Mouse (Mus musculus) forebrain, embryonic 16.5 days (tissue): Measurements from ENCODE around the gene Gm42742. TPM values are rescaled to one million over a fixed set of nuclear protein-coding genes. Genes with fewer than 3 reads are reported as not detected.

ENCODE experiments used
- ATAC-seq: fragments of 200-750 bp; cut with Nextera tagmentation; 2 replicates; pipeline ENCODE4 v1.8.0; 2017; ENCODE audit warnings: mild to moderate bottlenecking, moderate library complexity
- H3K27ac ChIP-seq: fragments of 300-500 bp; sonication (generic); 2 replicates; pipeline ENCODE4 v1.5.1; 2014; ENCODE audit warnings: low read length, control low read depth
- H3K27me3 ChIP-seq: fragments of 300-500 bp; sonication (generic); replicated peaks from 2 replicates; pipeline ENCODE4 v1.6.1; 2014; ENCODE audit warnings: low read length; ENCODE audit not compliant: control insufficient read depth, insufficient read depth
- H3K36me3 ChIP-seq: fragments of 300-500 bp; sonication (generic); 2 replicates; pipeline ENCODE4 v1.6.1; 2014; ENCODE audit not compliant: control insufficient read depth, insufficient read depth
- H3K4me1 ChIP-seq: fragments of 300-500 bp; sonication (generic); replicated peaks from 2 replicates; pipeline ENCODE4 v1.6.1; 2014; ENCODE audit warnings: low read length; ENCODE audit not compliant: control insufficient read depth, insufficient read depth
- H3K4me2 ChIP-seq: fragments of 300-500 bp; sonication (generic); 2 replicates; pipeline ENCODE4 v1.6.1; 2014; ENCODE audit warnings: mild to moderate bottlenecking, low read length, control low read depth
- H3K4me3 ChIP-seq: fragments of 300-500 bp; sonication (generic); replicated peaks from 2 replicates; pipeline ENCODE4 v1.5.1; 2014; ENCODE audit warnings: mild to moderate bottlenecking, low read length, control low read depth
- H3K9ac ChIP-seq: fragments of 300-500 bp; sonication (generic); replicated peaks from 2 replicates; pipeline ENCODE4 v1.6.1; 2014; ENCODE audit warnings: low read depth, low read length, control low read depth
- H3K9me3 ChIP-seq: fragments of 300-500 bp; sonication (generic); 2 replicates; pipeline ENCODE4 v1.6.1; 2016; ENCODE audit warnings: low read length; ENCODE audit not compliant: control insufficient read depth
- whole genome bisulfite sequencing: fragments of 180-500 bp; shearing (Covaris S2); extraction: QIAGEN DNeasy Blood & Tissue Kit; methylation state at CpG from one replicate; pipeline ENCODE4 v1.1.7; 2014; 5-methylcytosine and 5-hydroxymethylcytosine counted together
- polyA plus RNA-seq: library from polyadenylated mRNA; unstranded; fragments of >200 nt; fragmentation: Nextera tagmentation; extraction: Ambion mirVana; gene quantifications from 2 replicates; pipeline ENCODE4 v1.2.1, GENCODE M21; 2015

The Gm42742 gene
- polyA plus RNA-seq, 1 experiment from 2014 or later = 74.1 TPM

GRCm38 (mm10) chr7:127009307-127010085 lies 11.4 kb downstream of the Gm42742 start:
- no peaks in the 10 kb centered on the region for H3K9me3 ChIP-seq
- no peaks in the 10 kb centered on the region for H3K27me3 ChIP-seq
- WGBS = 75% methylated on average over 17 of the region's 17 CpGs
- no peak overlapping the region for H3K4me2 ChIP-seq
- no peak overlapping the region; the same call in 1 of the 2 replicates for H3K9ac ChIP-seq
- ATAC-seq = 0 out of 2 replicates have a peak, but pooled peaks have one; percentile 11
- peak overlapping the region; percentile 91 for H3K27ac ChIP-seq
- no peak overlapping the region for H3K4me3 ChIP-seq
- H3K4me1 ChIP-seq = peaks cover 18% of the 10 kb centered on the region
- H3K36me3 ChIP-seq = peaks cover 8% of the 10 kb centered on the region; the same call in 1 of the 2 replicates

DNA sequence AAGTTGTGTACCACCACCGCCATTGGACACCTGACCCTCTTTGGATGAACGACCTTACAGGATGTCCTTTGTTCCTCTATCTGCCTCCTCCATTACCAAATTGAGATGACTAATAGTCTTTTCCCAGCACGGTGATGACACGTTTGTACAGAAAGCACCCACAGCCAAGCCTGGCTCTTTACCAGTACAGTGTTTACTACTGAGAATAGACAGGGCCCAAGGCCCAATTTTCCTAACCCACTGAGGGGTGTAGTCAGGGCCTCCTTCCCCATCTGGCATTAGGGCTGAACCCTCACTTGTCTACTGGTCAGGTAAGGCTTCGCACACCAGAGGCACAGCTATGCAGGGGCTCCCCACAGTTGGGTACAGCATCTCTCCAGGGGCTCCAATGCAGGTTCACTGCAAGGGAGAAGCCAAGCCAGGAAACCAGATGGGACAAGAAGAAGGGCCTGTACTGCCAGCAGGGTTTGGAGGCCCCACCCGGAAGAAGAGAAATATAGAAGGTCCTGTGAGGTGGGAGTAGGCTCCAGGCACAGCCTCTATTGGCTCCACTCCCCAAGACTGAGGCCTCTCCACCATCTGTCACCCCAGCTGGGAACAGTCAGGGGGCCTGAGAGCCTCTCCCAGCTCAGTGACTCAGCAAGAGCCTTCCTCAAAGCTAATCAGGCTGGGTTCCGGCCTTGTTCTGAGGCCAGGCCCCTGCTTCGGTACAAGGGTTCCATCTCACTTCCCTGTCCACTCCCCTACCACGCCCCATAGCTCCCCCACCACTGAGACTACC lies 12.5 kb downstream of the Gm42742 start:
- Histone ChIP-seq H3K36me3 (peaks cover 4% of the 10 kb centered on the region; the same call in 1 of the 2 replicates), H3K9ac (0 out of 2 replicates have a peak overlapping the region, but pooled peaks have one; percentile 19), H3K4me1 (peaks cover 13% of the 10 kb centered on the region), H3K9me3 (no peaks in the 10 kb centered on the region), H3K4me2 (no peak overlapping the region), H3K27ac (peak overlapping the region; percentile 91), H3K4me3 (no peak overlapping the region), H3K27me3 (no peaks in the 10 kb centered on the region)
- WGBS = 62% methylated on average over 9 of the region's 9 CpGs
- peak; percentile 91 for ATAC-seq

- 84% methylated on average over 6 of the region's 6 CpGs for WGBS
These were observed 13.4 kb downstream of the Gm42742 start for GRCm38 (mm10) chr7:127007313-127008024.

DNA sequence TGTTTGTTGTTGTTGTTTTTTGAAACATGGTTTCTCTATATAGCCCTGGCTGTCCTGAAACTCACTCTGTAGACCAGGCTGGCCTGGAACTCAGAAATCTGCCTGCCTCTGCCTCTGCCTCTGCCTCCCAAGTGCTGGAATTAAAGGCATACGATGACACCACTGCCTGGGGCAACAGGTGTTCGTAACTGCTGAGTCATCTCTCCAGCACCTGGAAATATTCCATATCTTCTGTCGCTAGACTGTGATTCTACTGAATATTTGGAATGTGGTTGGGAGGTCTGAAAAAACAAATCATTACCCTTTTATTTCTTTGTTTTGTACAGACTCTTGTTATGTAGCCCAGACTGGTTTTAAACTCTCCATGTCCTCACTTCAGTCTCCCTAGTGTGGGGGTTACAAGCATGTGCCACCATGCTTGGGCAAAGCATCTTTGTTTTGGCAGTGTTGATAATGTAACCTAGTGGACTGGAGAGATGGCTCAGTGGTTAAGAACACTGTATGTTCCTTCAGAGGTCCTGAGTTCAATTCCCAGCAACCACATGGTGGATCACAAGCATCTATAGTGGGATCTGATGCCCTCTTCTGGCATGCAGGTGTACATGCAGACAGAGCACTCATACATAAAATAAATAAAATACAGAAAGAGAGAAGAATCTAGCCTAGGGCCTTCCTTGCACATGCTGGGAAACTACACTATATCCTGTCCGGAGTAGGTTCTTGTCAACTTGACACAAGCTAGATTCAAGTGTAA lies 16.6 kb downstream of the Gm42742 start:
- H3K36me3 ChIP-seq = no peaks in the 10 kb centered on the region
- no peak for ATAC-seq

More at GRCm38 (mm10) chr7:127007313-127008024, 13.4 kb downstream of the Gm42742 start:
- no peak overlapping the region for H3K4me3 ChIP-seq
- no peak overlapping the region for H3K9ac ChIP-seq
- H3K4me2 ChIP-seq = no peak overlapping the region
- peaks cover 13% of the 10 kb centered on the region for H3K4me1 ChIP-seq
- no peaks in the 10 kb centered on the region for H3K9me3 ChIP-seq
- H3K27me3 ChIP-seq = no peaks in the 10 kb centered on the region
- H3K27ac ChIP-seq = peak overlapping the region; percentile 39; the same call in 1 of the 2 replicates
- no peaks in the 10 kb centered on the region for H3K36me3 ChIP-seq
- no peak for ATAC-seq

DNA sequence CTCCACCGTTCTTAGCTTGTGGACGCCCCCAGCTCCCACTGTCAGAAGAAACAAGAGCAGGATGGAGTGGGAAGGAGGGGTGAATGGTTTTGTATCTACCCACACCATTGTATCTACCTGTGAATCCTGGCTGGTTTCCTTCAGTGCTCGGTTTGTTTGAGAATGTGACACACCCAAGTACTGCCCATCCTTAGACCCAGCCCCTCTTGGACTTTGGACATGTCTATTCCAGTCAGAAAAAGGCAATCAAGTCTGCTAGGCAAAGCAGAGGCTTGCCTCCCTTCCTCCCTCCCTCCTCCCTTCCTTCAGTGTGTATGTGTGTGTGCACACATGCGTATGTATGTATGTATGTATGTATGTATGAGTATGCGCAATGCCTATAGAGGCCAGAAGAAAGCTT lies 17.3 kb downstream of the Gm42742 start:
- Histone ChIP-seq H3K27me3 (no peaks in the 10 kb centered on the region), H3K4me2 (no peak overlapping the region), H3K9ac (no peak overlapping the region), H3K9me3 (no peaks in the 10 kb centered on the region), H3K4me3 (no peak overlapping the region), H3K27ac (no peak overlapping the region), H3K36me3 (no peaks in the 10 kb centered on the region), H3K4me1 (peaks cover 8% of the 10 kb centered on the region)
- 86% methylated on average over 5 of the region's 5 CpGs for WGBS
- no peak for ATAC-seq

More for the DNA sequence above, 16.6 kb downstream of the Gm42742 start:
- H3K4me1 ChIP-seq = peaks cover 13% of the 10 kb centered on the region
- H3K27me3 ChIP-seq = no peaks in the 10 kb centered on the region
- 89% methylated on average over 4 of the region's 4 CpGs for WGBS
- H3K27ac ChIP-seq = no peak overlapping the region
- H3K9ac ChIP-seq = no peak overlapping the region
- H3K9me3 ChIP-seq = no peaks in the 10 kb centered on the region
- no peak overlapping the region for H3K4me3 ChIP-seq
- H3K4me2 ChIP-seq = no peak overlapping the region

GRCm38 (mm10) chr7:126999568-126999967 lies 21.3 kb downstream of the Gm42742 start:
- WGBS = 91% methylated on average over 10 of the region's 10 CpGs
- no peak for ATAC-seq
- no peak overlapping the region for H3K4me2 ChIP-seq
- H3K4me3 ChIP-seq = no peak overlapping the region
- no peaks in the 10 kb centered on the region for H3K27me3 ChIP-seq
- H3K9ac ChIP-seq = no peak overlapping the region
- no peaks in the 10 kb centered on the region for H3K36me3 ChIP-seq
- no peak overlapping the region for H3K27ac ChIP-seq
- H3K4me1 ChIP-seq = no peaks in the 10 kb centered on the region
- no peaks in the 10 kb centered on the region for H3K9me3 ChIP-seq

GRCm38 (mm10) chr7:126996449-126996848 lies 24.4 kb downstream of the Gm42742 start:
- ATAC-seq = no peak
- WGBS = 88% methylated on average over 4 of the region's 4 CpGs
- Histone ChIP-seq H3K9ac (no peak overlapping the region), H3K27ac (no peak overlapping the region), H3K4me2 (no peak overlapping the region), H3K27me3 (no peaks in the 10 kb centered on the region), H3K36me3 (no peaks in the 10 kb centered on the region), H3K9me3 (no peaks in the 10 kb centered on the region), H3K4me1 (no peaks in the 10 kb centered on the region), H3K4me3 (no peak overlapping the region)

DNA sequence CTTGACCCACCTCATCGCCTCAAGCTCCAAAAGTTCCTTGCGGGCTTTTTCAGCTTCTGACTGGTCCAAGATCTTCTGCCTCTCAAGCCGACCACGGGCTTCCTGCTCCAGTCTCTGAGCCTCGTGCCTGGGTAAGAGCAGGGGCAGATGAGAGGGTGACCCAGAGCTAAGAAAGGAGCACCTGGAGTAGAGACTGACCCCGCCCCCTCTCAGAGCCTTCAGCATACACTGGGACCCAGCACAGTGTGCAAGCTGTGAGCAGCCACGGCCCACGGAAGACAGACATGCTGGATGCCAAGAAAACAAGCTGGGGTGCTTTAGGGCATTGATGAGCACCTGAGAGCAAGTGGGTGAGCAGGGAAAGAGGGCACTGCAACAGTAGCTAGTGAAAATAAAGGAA lies 32.1 kb downstream of the Gm42742 start:
- Histone ChIP-seq H3K4me1 (no peaks in the 10 kb centered on the region), H3K4me3 (no peak overlapping the region), H3K9ac (no peak overlapping the region), H3K27me3 (no peaks in the 10 kb centered on the region), H3K4me2 (no peak overlapping the region), H3K9me3 (no peaks in the 10 kb centered on the region), H3K27ac (no peak overlapping the region), H3K36me3 (no peaks in the 10 kb centered on the region)
- ATAC-seq = no peak
- 68% methylated on average over 8 of the region's 8 CpGs for WGBS
